Comparison of ENCODE assay signal across 9 mouse cellular contexts in the genomic region with DNA sequence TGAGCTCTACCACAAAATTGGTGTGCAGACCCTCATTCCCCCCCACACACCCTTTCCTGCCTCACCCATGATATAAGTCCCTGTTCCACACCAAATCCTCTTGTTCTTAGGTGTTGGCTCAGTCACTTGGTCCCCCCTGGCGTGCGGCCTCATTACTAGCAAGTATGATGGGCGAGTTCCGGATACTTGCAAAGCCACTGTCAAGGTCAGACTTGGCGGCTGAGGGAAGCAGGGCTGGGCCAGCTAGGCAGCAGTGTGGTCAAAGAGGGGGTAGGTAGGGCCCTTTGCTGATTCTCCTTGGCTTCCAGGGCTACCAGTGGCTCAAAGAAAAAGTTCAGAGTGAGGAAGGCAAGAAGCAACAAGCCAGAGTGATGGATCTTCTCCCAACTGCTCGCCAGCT. TPM values are rescaled to one million over a fixed set of nuclear protein-coding genes. Genes with fewer than 3 reads are reported as not detected.
A peak's percentile ranks its signal among the peaks of the same experiment; 100 is the strongest.
DNase-seq lines count a peak whose midpoint lies in the region; ATAC-seq and TF ChIP-seq lines count a peak whose summit lies in the region.
"Had no signal": no experiment of that assay in that cellular context is flagged by ENCODE, and none has a peak within 500 bp of the region (broad histone marks: within the 10 kb centered on the region; RNA-seq: fewer than 3 reads in every experiment).

No protein-coding gene starts in this region.

- peaks cover 18% of the 10 kb centered on the region for H3K27me3 ChIP-seq in lung, embryonic 14.5 days (ENCODE audit: insufficient read depth, low read length)
- H3K27me3 ChIP-seq in hindbrain, embryonic 13.5 days, result peaks cover 35% of the 10 kb centered on the region

- H3K36me3 ChIP-seq in lung, embryonic 14.5 days (ENCODE audit: insufficient read depth), result no peaks in the 10 kb centered on the region
- no peaks in the 10 kb centered on the region for H3K36me3 ChIP-seq in hindbrain, embryonic 13.5 days

- H3K4me2 ChIP-seq in lung, embryonic 14.5 days, result peak overlapping the region; percentile 62
- peak overlapping the region; percentile 60 for H3K4me2 ChIP-seq in hindbrain, embryonic 13.5 days

- no peak overlapping the region for H3K27ac ChIP-seq in lung, embryonic 14.5 days (ENCODE audit: low read depth)
- peak overlapping the region; percentile 86; the same call in 1 of the 2 replicates for H3K27ac ChIP-seq in hindbrain, embryonic 13.5 days

- intact Hi-C loops in left cerebral cortex, postnatal 10 days (cut with DNase I), result loop anchor here (5.0 kb wide), 1 partner anchor 36 kb away; a partner anchor contains a TSS

- DNase-seq in cerebellum, adult 9-11 months, result peak; percentile 57
- no peak for DNase-seq in cerebellum, adult 11 months
- no peak for DNase-seq in lung, embryonic 14.5 days
- DNase-seq in lung, postnatal 10 days, result no peak
- peak; percentile 10 for DNase-seq in naive thymus-derived CD4-positive, alpha-beta T cell, adult 2 months (ENCODE audit: low read depth)
- DNase-seq in left cerebral cortex, postnatal 10 days (ENCODE audit: extremely low spot score in 1 of 2, low spot score in 2 of 2), result no peak
- DNase-seq: left cerebral cortex, postnatal 4 days had no signal

- no peak for TF ChIP-seq CTCF in lung, embryonic 14.5 days (IDR thresholded peaks at IDR 0.05; ENCODE audit: low read depth)

- no peak overlapping the region for H3K9ac ChIP-seq in lung, embryonic 14.5 days
- no peak overlapping the region for H3K9ac ChIP-seq in hindbrain, embryonic 13.5 days

- 83% methylated on average over 6 of the region's 6 CpGs for WGBS in lung, embryonic 14.5 days
- WGBS in hindbrain, embryonic 13.5 days, result 94% methylated on average over 6 of the region's 6 CpGs

- H3K4me3 ChIP-seq in lung, embryonic 14.5 days (ENCODE audit: low read depth, low read length), result peak overlapping the region; percentile 43; the same call in 1 of the 2 replicates
- H3K4me3 ChIP-seq in hindbrain, embryonic 13.5 days, result no peak overlapping the region

- H3K4me1 ChIP-seq in lung, embryonic 14.5 days (ENCODE audit: insufficient read depth), result peaks cover 2% of the 10 kb centered on the region; the same call in 1 of the 2 replicates
- peaks cover 35% of the 10 kb centered on the region for H3K4me1 ChIP-seq in hindbrain, embryonic 13.5 days (replicated peaks)

- no peaks in the 10 kb centered on the region for H3K9me3 ChIP-seq in lung, embryonic 14.5 days (ENCODE audit: low read depth, low read length)
- no peaks in the 10 kb centered on the region for H3K9me3 ChIP-seq in hindbrain, embryonic 13.5 days

- no peak for ATAC-seq in lung, embryonic 14.5 days (ENCODE audit: insufficient read depth)
- ATAC-seq in hindbrain, embryonic 13.5 days (ENCODE audit: low FRiP score), result no peak
- ATAC-seq in cerebellum, adult (ENCODE audit: insufficient number of reproducible peaks, low FRiP score, low TSS enrichment), result no peak

RNA-seq across cellular contexts. Expression of a gene that starts 5.1 kb away (rescaled TPM):
- polyA plus RNA-seq in lung, embryonic 14.5 days (2014; fragmentation: Nextera tagmentation; extraction: Ambion mirVana), result 0.89 and 1.3 TPM in 2 replicates
- 4.2 and 5.1 TPM in 2 replicates for polyA plus RNA-seq in hindbrain, embryonic 13.5 days (2015; fragmentation: Nextera tagmentation; extraction: Ambion mirVana)
- 10 to 100 TPM; 12.3 to 17.9 TPM for total RNA-seq in left cerebral cortex, postnatal 10 days (2021)

RNA-seq across cellular contexts. Expression of a gene that starts 7.4 kb away (rescaled TPM):
- polyA plus RNA-seq in lung, embryonic 14.5 days (2014; fragmentation: Nextera tagmentation; extraction: Ambion mirVana), result 143 and 150 TPM in 2 replicates
- 204 and 210 TPM in 2 replicates for polyA plus RNA-seq in hindbrain, embryonic 13.5 days (2015; fragmentation: Nextera tagmentation; extraction: Ambion mirVana)
- total RNA-seq in left cerebral cortex, postnatal 10 days (2021), result 10 to 100 TPM; 68.9 to 69.5 TPM

RNA-seq across cellular contexts. Expression of a gene that starts 7.6 kb away (rescaled TPM):
- polyA plus RNA-seq in lung, embryonic 14.5 days (2014; fragmentation: Nextera tagmentation; extraction: Ambion mirVana), result 16.6 and 19.2 TPM in 2 replicates
- polyA plus RNA-seq in hindbrain, embryonic 13.5 days (2015; fragmentation: Nextera tagmentation; extraction: Ambion mirVana), result 22.6 and 24.4 TPM in 2 replicates
- total RNA-seq in left cerebral cortex, postnatal 10 days (2021), result 10 to 100 TPM; 13.2 to 15.0 TPM

RNA-seq across cellular contexts. Expression of a gene that starts 9.1 kb away (rescaled TPM):
- 15.2 TPM in 2 replicates for polyA plus RNA-seq in lung, embryonic 14.5 days (2014; fragmentation: Nextera tagmentation; extraction: Ambion mirVana)
- 163 and 166 TPM in 2 replicates for polyA plus RNA-seq in hindbrain, embryonic 13.5 days (2015; fragmentation: Nextera tagmentation; extraction: Ambion mirVana)
- 10 to 100 TPM; 74.8 to 82.8 TPM for total RNA-seq in left cerebral cortex, postnatal 10 days (2021)

RNA-seq across cellular contexts. Expression of a gene that starts 38.1 kb away (rescaled TPM):
- polyA plus RNA-seq in lung, embryonic 14.5 days (2014; fragmentation: Nextera tagmentation; extraction: Ambion mirVana), result 57.3 and 59.9 TPM in 2 replicates
- 92.4 and 93.5 TPM in 2 replicates for polyA plus RNA-seq in hindbrain, embryonic 13.5 days (2015; fragmentation: Nextera tagmentation; extraction: Ambion mirVana)
- total RNA-seq in left cerebral cortex, postnatal 10 days (2021), result 100 to 1,000 TPM; 525 to 527 TPM

Comparison
In these comparisons a context has a peak if more than half of its experiments do, and no peak if none do; other contexts are left out.
1. DNase-seq: peak in cerebellum, adult 9-11 months (single experiment) and naive thymus-derived CD4-positive, alpha-beta T cell, adult 2 months (single experiment); none in cerebellum, adult 11 months (single experiment), lung, embryonic 14.5 days (single experiment), lung, postnatal 10 days (single experiment) and left cerebral cortex, postnatal 10 days (0 of 2).